Mouse (Mus musculus) liver, adult 2 months (tissue): ENCODE results near the gene Scn8a. TPM values are rescaled to one million over a fixed set of nuclear protein-coding genes. Genes with fewer than 3 reads are reported as not detected.

Experiments
- DNase-seq: peaks from one replicate; pipeline ENCODE4 v3.0.0-alpha.2; 2011; ENCODE audit warnings: low read depth, low spot score; ENCODE audit errors: extremely low read depth
- H3K27ac ChIP-seq: fragments of 200-500 bp; replicated peaks from 2 replicates; pipeline ENCODE4 v1.5.1; 2012; ENCODE audit warnings: low read depth, mild to moderate bottlenecking, control low read depth, inconsistent platforms, low read length; ENCODE audit not compliant: insufficient read depth
- H3K27me3 ChIP-seq: fragments of 200-500 bp; 2 replicates; pipeline ENCODE4 v1.6.1; 2012; ENCODE audit warnings: mild to moderate bottlenecking, moderate library complexity, low read length, inconsistent platforms; ENCODE audit not compliant: control insufficient read depth, insufficient read depth
- H3K36me3 ChIP-seq: fragments of 200-500 bp; 2 replicates; pipeline ENCODE4 v1.6.1; 2012; ENCODE audit warnings: low read length, inconsistent platforms; ENCODE audit not compliant: control insufficient read depth, insufficient read depth
- H3K4me1 ChIP-seq: fragments of 200-500 bp; 2 replicates; pipeline ENCODE4 v1.6.1; 2011; ENCODE audit warnings: low read length; ENCODE audit not compliant: control insufficient read depth, insufficient read depth
- H3K4me3 ChIP-seq: fragments of 200-500 bp; 2 replicates; pipeline ENCODE4 v1.5.1; 2011; ENCODE audit warnings: low read depth, mild to moderate bottlenecking, control low read depth, low read length, moderate library complexity; ENCODE audit not compliant: insufficient read depth
- H3K79me2 ChIP-seq: fragments of 200-500 bp; 2 replicates; pipeline ENCODE4 v1.6.1; 2012; ENCODE audit warnings: inconsistent platforms, mild to moderate bottlenecking, low read length, moderate library complexity; ENCODE audit not compliant: control insufficient read depth, insufficient read depth
- H3K9ac ChIP-seq: fragments of 200-500 bp; 2 replicates; pipeline ENCODE4 v1.6.1; 2012; ENCODE audit warnings: low read depth, mild to moderate bottlenecking, control low read depth, inconsistent platforms, low read length
- CTCF ChIP-seq: fragments of 200-500 bp; IDR thresholded peaks from 2 replicates; pipeline ENCODE4 v1.5.1; 2011; ENCODE audit warnings: low read depth, low read length, control low read depth
- POLR2A ChIP-seq: fragments of 200-500 bp; IDR thresholded peaks from 2 replicates; pipeline ENCODE4 v1.6.1; 2011; ENCODE audit warnings: low read length, control low read depth; ENCODE audit not compliant: insufficient read depth; ENCODE audit errors: extremely low read depth
- WGBS: fragments of 180-500 bp; shearing (Covaris S2); methylation state at CpG from one replicate; pipeline ENCODE4 v1.1.7; 2018; 5-methylcytosine and 5-hydroxymethylcytosine counted together
- polyA plus RNA-seq: library from polyadenylated mRNA; depleted of rRNA; stranded (reverse); fragments of >200 nt; gene quantifications from 2 replicates; pipeline ENCODE4 v1.2.3, GENCODE M21; 2012
- total RNA-seq: library from RNA; depleted of rRNA; stranded (reverse); fragments of >200 nt; gene quantifications from 2 replicates; pipeline ENCODE4 v1.2.3, GENCODE M21; 2014

The Scn8a gene
- total and polyA plus RNA-seq, 2 experiments, result 0.07 to 1.4 TPM

GRCm38 (mm10) chr15:100954751-100955150 lies 85.1 kb downstream of the Scn8a start:
- Histone ChIP-seq H3K9ac (no peak overlapping the region), H3K4me1 (no peaks in the 10 kb centered on the region), H3K79me2 (no peaks in the 10 kb centered on the region), H3K27ac (no peak overlapping the region), H3K27me3 (no peaks in the 10 kb centered on the region), H3K36me3 (no peaks in the 10 kb centered on the region), H3K4me3 (no peak overlapping the region)
- 82% methylated on average over 16 of the region's 16 CpGs for WGBS
- no peak for DNase-seq
- TF ChIP-seq POLR2A, result no peak
- no peak for TF ChIP-seq CTCF

- no peaks in the 10 kb centered on the region for H3K36me3 ChIP-seq
- H3K4me3 ChIP-seq, result no peak overlapping the region
- H3K79me2 ChIP-seq, result no peaks in the 10 kb centered on the region
- no peaks in the 10 kb centered on the region for H3K4me1 ChIP-seq
- H3K27ac ChIP-seq, result no peak overlapping the region
- H3K27me3 ChIP-seq, result no peaks in the 10 kb centered on the region
- whole genome bisulfite sequencing, result 80% methylated on average over 6 of the region's 6 CpGs
- H3K9ac ChIP-seq, result no peak overlapping the region
- no peak for TF ChIP-seq CTCF
- no peak for TF ChIP-seq POLR2A
- no peak for DNase-seq
These were observed 91.3 kb downstream of the Scn8a start for GRCm38 (mm10) chr15:100960958-100961357.

GRCm38 (mm10) chr15:100961561-100961960 lies 91.9 kb downstream of the Scn8a start:
- Histone ChIP-seq H3K4me3 (no peak overlapping the region), H3K79me2 (no peaks in the 10 kb centered on the region), H3K4me1 (no peaks in the 10 kb centered on the region), H3K27me3 (no peaks in the 10 kb centered on the region), H3K36me3 (no peaks in the 10 kb centered on the region), H3K9ac (no peak overlapping the region), H3K27ac (no peak overlapping the region)
- 55% methylated on average over 4 of the region's 4 CpGs for WGBS
- no peak for DNase-seq
- TF ChIP-seq CTCF (no peak), POLR2A (no peak)

GRCm38 (mm10) chr15:100971443-100971842 lies 101.8 kb downstream of the Scn8a start:
- DNase-seq, result no peak
- Histone ChIP-seq H3K9ac (no peak overlapping the region), H3K4me1 (no peaks in the 10 kb centered on the region), H3K27ac (no peak overlapping the region), H3K36me3 (no peaks in the 10 kb centered on the region), H3K79me2 (no peaks in the 10 kb centered on the region), H3K27me3 (0 out of 2 replicates have a peak, but pooled peaks cover 3% of the 10 kb centered on the region), H3K4me3 (no peak overlapping the region)
- WGBS, result 90% methylated on average over 11 of the region's 11 CpGs
- TF ChIP-seq POLR2A (no peak), CTCF (no peak)

- DNase-seq, result no peak
- no peak overlapping the region for H3K4me3 ChIP-seq
- H3K27me3 ChIP-seq, result 0 out of 2 replicates have a peak, but pooled peaks cover under 1% of the 10 kb centered on the region
- no peak overlapping the region for H3K9ac ChIP-seq
- no peak overlapping the region for H3K27ac ChIP-seq
- H3K4me1 ChIP-seq, result no peaks in the 10 kb centered on the region
- H3K79me2 ChIP-seq, result no peaks in the 10 kb centered on the region
- TF ChIP-seq POLR2A (no peak), CTCF (no peak)
- 32% methylated on average over 11 of the region's 11 CpGs for WGBS
- no peaks in the 10 kb centered on the region for H3K36me3 ChIP-seq
These were observed 103.1 kb downstream of the Scn8a start for GRCm38 (mm10) chr15:100972795-100973194.

GRCm38 (mm10) chr15:100974679-100975078 lies 105.0 kb downstream of the Scn8a start:
- no peaks in the 10 kb centered on the region for H3K79me2 ChIP-seq
- DNase-seq, result no peak
- no peaks in the 10 kb centered on the region for H3K27me3 ChIP-seq
- no peaks in the 10 kb centered on the region for H3K36me3 ChIP-seq
- no peak overlapping the region for H3K27ac ChIP-seq
- TF ChIP-seq CTCF (peak; percentile 33; the same call in 1 of the 2 replicates), POLR2A (no peak)
- H3K4me3 ChIP-seq, result no peak overlapping the region
- no peaks in the 10 kb centered on the region for H3K4me1 ChIP-seq
- WGBS, result 88% methylated on average over 1 of the region's 1 CpGs
- no peak overlapping the region for H3K9ac ChIP-seq
